Mouse (Mus musculus): ENCODE data around the gene Nmd3. TPM values are rescaled to one million over a fixed set of nuclear protein-coding genes. Genes with fewer than 3 reads are reported as not detected.

Nmd3 gene
- 118 and 120 TPM in 2 replicates for polyA plus RNA-seq (2015; fragmentation: Nextera tagmentation; extraction: Ambion mirVana)

DNA sequence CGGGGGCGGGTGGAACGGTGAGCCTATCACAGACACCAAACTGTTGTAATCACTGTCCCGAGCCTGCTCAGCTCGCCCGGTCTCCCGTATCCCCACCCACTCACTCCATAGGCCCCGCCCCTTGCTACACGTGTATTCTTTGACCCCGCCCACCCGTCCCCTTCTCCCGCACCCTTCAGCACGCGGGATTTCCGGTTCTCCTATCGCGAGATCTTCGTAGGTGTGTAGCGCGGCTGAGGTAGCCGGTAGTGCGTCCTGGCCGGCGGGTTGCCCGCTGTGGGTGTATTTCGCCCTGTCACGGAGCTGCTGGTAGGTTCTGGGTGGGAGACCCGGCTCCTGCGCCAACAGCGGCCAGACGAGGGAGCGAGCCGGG is at the start of gene Nmd3:
Gene Nmd3, plus strand, starts transcription at position 172 of the 373 bp plus-strand sequence.
- no peaks in the 10 kb centered on the region for H3K9me3 ChIP-seq (replicated peaks)
- ATAC-seq (ENCODE audit: insufficient number of reproducible peaks, low FRiP score, low TSS enrichment, low read depth), result peak; percentile 94
- WGBS, result under 1% methylated on average over 33 of the region's 33 CpGs
- H3K27ac ChIP-seq (replicated peaks), result peak within 1 kb of the TSS; percentile 88
- H3K9ac ChIP-seq, result peak within 1 kb of the TSS; percentile 91
- H3K4me2 ChIP-seq (replicated peaks), result peak within 1 kb of the TSS; percentile 82
- no peaks in the 10 kb centered on the region for H3K27me3 ChIP-seq
- peaks cover 13% of the 10 kb centered on the region; the same call in 1 of the 2 replicates for H3K4me1 ChIP-seq
- no peaks in the 10 kb centered on the region; the same call in 1 of the 2 replicates for H3K36me3 ChIP-seq
- peak within 1 kb of the TSS; percentile 96 for H3K4me3 ChIP-seq (replicated peaks)

DNA sequence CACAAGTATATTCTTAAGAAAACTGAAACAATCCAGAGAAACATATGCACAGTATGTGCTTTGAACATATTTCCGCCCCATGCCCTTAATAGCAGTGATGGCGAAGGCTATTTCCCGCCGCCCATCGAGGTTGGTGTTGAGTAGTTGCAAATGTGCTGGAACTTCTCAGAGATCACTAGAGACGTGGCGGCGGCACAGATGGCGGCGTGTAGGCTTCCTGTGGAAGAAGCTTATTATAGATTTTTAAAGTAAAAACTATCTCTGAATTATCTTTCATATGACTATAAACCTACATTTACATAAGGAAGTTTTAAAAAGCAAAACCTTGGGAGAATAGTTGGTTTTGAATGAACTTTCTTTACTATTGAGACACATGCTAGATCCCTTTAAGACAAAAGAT is 48.4 kb upstream of the Nmd3 start:
- Histone ChIP-seq H3K36me3 (no peaks in the 10 kb centered on the region), H3K4me3 (replicated peaks) (no peak overlapping the region), H3K4me2 (replicated peaks) (no peak overlapping the region), H3K27me3 (no peaks in the 10 kb centered on the region), H3K9me3 (replicated peaks) (no peaks in the 10 kb centered on the region; the same call in 1 of the 2 replicates), H3K4me1 (no peaks in the 10 kb centered on the region), H3K9ac (no peak overlapping the region), H3K27ac (replicated peaks) (no peak overlapping the region)
- no peak for ATAC-seq (ENCODE audit: insufficient number of reproducible peaks, low FRiP score, low TSS enrichment, low read depth)
- 97% methylated on average over 10 of the region's 10 CpGs for WGBS

DNA sequence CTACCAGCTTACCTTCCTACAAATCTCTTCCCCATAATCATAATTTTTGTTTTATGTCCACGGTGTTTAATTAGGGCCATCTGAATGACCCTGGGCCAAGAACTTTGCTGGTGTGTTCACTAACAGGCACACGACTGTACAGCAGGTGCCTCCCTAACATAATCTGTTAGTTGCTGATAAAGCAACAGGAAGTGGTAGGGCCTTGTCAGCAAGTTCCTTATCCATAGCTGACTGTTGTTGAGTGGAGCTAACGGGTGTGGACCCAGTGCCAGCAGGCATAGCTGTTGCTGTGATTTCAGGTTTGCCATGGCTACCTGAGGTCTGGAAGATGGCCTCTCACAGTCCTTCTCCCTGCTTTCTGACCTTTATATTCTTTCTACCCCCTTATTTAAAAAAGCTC is 47.6 kb upstream of the Nmd3 start:
- no peaks in the 10 kb centered on the region; the same call in 1 of the 2 replicates for H3K9me3 ChIP-seq (replicated peaks)
- no peaks in the 10 kb centered on the region for H3K27me3 ChIP-seq
- H3K36me3 ChIP-seq, result no peaks in the 10 kb centered on the region
- H3K9ac ChIP-seq, result no peak overlapping the region
- ATAC-seq (ENCODE audit: insufficient number of reproducible peaks, low FRiP score, low TSS enrichment, low read depth), result no peak
- H3K4me2 ChIP-seq (replicated peaks), result no peak overlapping the region
- no peaks in the 10 kb centered on the region for H3K4me1 ChIP-seq
- no peak overlapping the region for H3K27ac ChIP-seq (replicated peaks)
- H3K4me3 ChIP-seq (replicated peaks), result no peak overlapping the region
- 78% methylated on average over 3 of the region's 3 CpGs for WGBS

DNA sequence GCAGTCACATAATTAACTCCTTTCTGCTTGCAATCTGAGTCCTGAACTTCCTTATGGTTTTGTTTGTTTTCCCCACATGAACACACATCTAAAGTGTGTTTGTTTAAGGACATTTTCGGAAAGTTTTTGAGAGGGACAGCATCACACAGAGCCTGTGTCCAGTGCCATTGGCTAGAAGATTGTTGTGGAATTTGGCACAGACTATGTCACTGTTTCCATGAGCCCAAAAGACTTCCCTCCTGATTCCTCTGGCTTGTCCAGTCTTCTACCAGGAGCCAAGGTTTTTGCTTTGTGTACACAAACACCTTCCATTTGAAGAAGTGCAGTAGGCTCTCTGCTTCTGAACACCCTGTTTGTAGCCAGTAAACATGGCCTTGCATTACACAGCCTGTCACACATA is 32.0 kb upstream of the Nmd3 start:
- no peak for ATAC-seq (ENCODE audit: insufficient number of reproducible peaks, low FRiP score, low TSS enrichment, low read depth)
- WGBS, result 67% methylated on average over 1 of the region's 1 CpGs

DNA sequence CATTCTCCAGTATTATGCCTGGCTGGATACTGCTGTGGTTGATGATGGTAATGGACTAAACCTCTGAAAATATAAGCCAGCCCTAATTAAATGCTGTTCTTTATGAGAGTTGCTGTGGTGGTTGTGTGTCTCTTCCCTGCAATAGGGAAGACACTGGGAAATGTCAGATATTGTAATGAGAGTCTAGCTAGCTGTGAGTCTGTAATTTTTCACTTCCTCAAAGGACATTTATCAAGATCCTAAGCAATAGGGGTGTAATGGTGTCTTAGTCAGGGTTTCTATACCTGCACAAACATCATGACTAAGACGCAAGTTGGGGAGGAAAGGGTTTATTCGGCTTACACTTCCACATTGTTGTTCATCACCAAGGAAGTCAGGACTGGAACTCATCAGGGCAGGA is 30.8 kb upstream of the Nmd3 start:
- H3K4me1 ChIP-seq, result no peaks in the 10 kb centered on the region
- no peaks in the 10 kb centered on the region for H3K36me3 ChIP-seq
- WGBS, result 93% methylated on average over 2 of the region's 2 CpGs
- no peak overlapping the region for H3K4me2 ChIP-seq (replicated peaks)
- no peak overlapping the region for H3K4me3 ChIP-seq (replicated peaks)
- no peaks in the 10 kb centered on the region for H3K9me3 ChIP-seq (replicated peaks)
- H3K9ac ChIP-seq, result no peak overlapping the region
- H3K27ac ChIP-seq (replicated peaks), result no peak overlapping the region
- no peaks in the 10 kb centered on the region for H3K27me3 ChIP-seq
- ATAC-seq (ENCODE audit: insufficient number of reproducible peaks, low FRiP score, low TSS enrichment, low read depth), result no peak

More for the DNA sequence above, 32.0 kb upstream of the Nmd3 start:
- Histone ChIP-seq H3K27me3 (no peaks in the 10 kb centered on the region), H3K4me1 (no peaks in the 10 kb centered on the region), H3K9ac (no peak overlapping the region), H3K4me3 (replicated peaks) (no peak overlapping the region), H3K9me3 (replicated peaks) (no peaks in the 10 kb centered on the region), H3K36me3 (no peaks in the 10 kb centered on the region), H3K4me2 (replicated peaks) (no peak overlapping the region), H3K27ac (replicated peaks) (no peak overlapping the region)

DNA sequence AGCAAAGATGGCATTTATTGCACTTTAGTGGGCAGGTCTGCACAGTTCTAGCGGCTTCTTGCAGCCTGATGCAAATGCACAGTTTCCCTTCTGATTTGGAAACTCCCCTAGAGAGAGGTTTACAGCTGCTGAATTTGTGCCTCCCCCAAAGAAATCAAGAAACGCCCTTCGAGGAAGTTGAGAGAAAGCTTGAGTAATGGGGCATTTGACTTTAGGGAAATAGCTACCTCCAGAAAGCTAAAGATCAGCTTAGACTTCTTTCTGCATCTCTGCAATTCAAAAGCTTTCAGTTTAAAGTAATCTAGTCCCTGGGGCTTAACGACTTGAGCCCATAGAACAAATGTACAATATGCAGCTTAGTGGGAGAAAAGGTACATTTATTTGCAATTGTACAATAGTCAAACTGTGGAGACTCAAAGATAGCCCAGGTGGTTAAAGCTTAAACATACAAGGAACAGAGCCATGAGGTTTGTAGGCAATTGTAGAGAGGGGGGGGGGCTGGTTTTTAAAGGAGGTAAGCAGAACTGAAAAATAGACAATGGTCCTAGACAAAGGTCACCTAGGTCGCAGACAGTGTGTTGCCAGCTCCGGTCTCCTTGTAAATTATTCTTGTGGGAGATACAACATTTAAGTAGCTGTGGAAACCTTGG is 21.8 kb upstream of the Nmd3 start:
- Histone ChIP-seq H3K4me1 (no peaks in the 10 kb centered on the region), H3K27me3 (no peaks in the 10 kb centered on the region), H3K4me2 (replicated peaks) (no peak overlapping the region), H3K9me3 (replicated peaks) (no peaks in the 10 kb centered on the region), H3K36me3 (no peaks in the 10 kb centered on the region), H3K4me3 (replicated peaks) (no peak overlapping the region), H3K27ac (replicated peaks) (no peak overlapping the region), H3K9ac (no peak overlapping the region)
- ATAC-seq (ENCODE audit: insufficient number of reproducible peaks, low FRiP score, low TSS enrichment, low read depth), result no peak
- WGBS, result 58% methylated on average over 6 of the region's 6 CpGs

DNA sequence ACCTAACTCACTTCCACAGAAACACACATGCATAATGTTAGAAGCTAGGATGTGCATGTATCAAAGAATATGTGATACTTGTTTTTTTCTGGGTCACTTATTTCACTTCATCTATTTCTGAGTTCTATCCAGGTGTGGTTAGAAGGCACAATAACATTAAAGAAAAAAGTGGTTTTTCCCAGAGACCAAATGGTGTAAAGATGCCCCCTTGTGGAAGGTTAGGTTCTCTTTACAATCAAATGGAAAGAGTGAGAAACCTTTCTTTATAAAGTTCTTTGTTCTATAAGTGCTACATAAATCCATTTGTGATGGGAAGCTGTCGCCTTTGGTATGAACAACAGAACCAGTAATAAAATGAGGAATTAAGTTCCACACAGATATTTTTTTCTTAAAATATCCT is 19.9 kb upstream of the Nmd3 start:
- ATAC-seq (ENCODE audit: insufficient number of reproducible peaks, low FRiP score, low TSS enrichment, low read depth), result no peak
- no peaks in the 10 kb centered on the region for H3K4me1 ChIP-seq
- no peak overlapping the region for H3K4me3 ChIP-seq (replicated peaks)
- H3K9me3 ChIP-seq (replicated peaks), result no peaks in the 10 kb centered on the region
- no peak overlapping the region for H3K9ac ChIP-seq
- H3K27ac ChIP-seq (replicated peaks), result no peak overlapping the region
- no peaks in the 10 kb centered on the region for H3K27me3 ChIP-seq
- 30% methylated on average over 1 of the region's 1 CpGs for WGBS
- no peaks in the 10 kb centered on the region for H3K36me3 ChIP-seq
- H3K4me2 ChIP-seq (replicated peaks), result no peak overlapping the region

DNA sequence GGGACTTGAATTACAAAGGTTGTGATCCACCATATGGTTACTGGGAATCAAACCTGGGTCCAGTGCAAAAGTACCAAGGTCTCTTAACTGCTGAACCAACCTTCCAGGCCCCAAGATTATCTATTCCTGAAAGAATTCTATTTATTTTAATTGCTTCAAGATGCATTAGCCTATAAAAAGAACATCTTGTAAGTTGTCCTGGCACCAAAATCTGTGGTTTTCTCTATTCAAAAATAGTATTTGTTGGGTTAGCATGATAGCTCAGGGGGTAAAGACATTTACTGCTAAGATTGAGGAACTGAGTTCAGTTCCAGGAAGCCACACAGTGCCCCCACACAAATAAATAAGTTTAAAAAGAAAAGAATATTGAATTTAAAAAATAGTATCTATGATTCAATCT is 19.4 kb upstream of the Nmd3 start:
- Histone ChIP-seq H3K27ac (replicated peaks) (no peak overlapping the region), H3K9ac (no peak overlapping the region), H3K36me3 (no peaks in the 10 kb centered on the region), H3K4me2 (replicated peaks) (no peak overlapping the region), H3K4me3 (replicated peaks) (no peak overlapping the region), H3K27me3 (no peaks in the 10 kb centered on the region), H3K4me1 (no peaks in the 10 kb centered on the region), H3K9me3 (replicated peaks) (no peaks in the 10 kb centered on the region)
- no peak for ATAC-seq (ENCODE audit: insufficient number of reproducible peaks, low FRiP score, low TSS enrichment, low read depth)

DNA sequence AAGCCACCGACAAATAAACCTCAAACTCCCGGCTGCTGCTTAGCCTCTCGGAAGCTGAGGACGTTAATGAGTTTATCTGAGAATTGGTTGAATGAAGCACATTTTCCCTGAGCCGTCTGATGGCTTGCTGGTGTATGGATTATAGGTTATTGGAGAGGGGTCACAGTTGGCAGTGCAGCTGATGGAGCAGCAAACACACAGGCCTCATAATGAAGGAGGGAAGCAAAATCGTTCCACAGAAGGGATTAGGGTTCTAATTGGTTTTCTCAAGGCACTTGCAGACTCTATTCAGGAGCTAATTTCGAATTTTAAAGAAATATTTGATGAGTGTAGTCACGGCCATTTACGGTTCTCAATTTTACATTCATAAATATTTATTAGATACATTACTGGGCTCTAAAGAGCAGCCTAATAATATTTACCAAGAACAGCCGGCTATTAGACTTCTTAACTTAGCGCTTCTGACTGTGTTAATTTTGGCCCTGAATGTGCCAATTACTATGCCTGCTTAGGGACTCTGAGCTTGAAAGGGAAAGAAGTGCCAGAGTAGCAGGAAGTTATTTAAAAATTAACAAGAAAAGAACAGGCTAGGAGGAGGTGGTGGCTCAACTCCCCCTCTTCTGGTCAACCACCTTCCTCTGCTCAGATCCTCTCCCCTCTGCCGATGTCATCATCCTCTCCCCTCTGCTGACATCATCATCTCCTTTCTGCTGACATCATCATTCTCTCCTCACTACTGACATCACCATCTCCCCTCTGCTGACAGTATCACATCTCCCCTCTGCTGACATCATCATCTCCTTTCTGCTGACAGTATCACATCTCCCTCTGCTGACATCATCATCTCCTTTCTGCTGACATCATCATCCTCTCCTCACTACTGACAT is 12.5 kb upstream of the Nmd3 start:
- Histone ChIP-seq H3K4me3 (replicated peaks) (no peak overlapping the region), H3K9ac (no peak overlapping the region), H3K4me2 (replicated peaks) (no peak overlapping the region), H3K27me3 (no peaks in the 10 kb centered on the region), H3K27ac (replicated peaks) (no peak overlapping the region), H3K9me3 (replicated peaks) (no peaks in the 10 kb centered on the region), H3K36me3 (no peaks in the 10 kb centered on the region), H3K4me1 (no peaks in the 10 kb centered on the region)
- 57% methylated on average over 12 of the region's 12 CpGs for WGBS
- no peak for ATAC-seq (ENCODE audit: insufficient number of reproducible peaks, low FRiP score, low TSS enrichment, low read depth)

DNA sequence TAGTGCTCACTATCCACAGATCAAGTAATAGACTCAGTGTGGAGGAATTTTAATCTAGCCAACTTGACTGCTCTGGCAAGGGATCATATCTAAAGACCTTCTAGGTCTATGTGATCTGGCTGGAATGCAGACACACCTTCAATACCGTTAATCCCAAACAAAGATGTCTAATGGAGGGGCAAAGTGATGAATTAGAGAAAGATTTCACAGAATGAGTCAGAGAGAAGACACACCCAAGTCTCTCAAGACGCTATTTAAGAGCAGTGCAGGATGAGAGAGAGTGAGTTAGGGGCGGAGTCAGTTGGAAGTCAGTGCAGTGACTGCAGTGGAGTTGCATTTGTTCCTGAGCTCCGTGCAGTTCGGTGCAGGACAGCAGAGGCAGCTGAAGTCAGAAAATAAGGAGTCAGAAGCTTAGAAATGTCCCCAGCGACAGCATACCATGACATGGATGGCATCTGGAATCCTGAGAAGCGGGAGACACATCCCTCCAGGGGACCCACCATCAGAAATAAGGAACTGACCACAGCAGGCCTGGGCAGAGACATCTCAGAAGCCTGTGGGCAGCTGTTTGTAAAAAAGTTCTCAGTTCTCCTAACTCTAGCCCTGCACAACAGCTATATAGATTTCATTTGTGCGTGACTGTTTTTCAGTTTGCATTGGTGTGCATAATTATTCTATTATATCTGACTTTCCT is 9.7 kb upstream of the Nmd3 start:
- Histone ChIP-seq H3K9me3 (replicated peaks) (no peaks in the 10 kb centered on the region), H3K9ac (no peak overlapping the region), H3K27me3 (no peaks in the 10 kb centered on the region), H3K4me1 (no peaks in the 10 kb centered on the region), H3K36me3 (no peaks in the 10 kb centered on the region), H3K4me2 (replicated peaks) (no peak overlapping the region), H3K27ac (replicated peaks) (no peak overlapping the region), H3K4me3 (replicated peaks) (no peak overlapping the region)
- ATAC-seq (ENCODE audit: insufficient number of reproducible peaks, low FRiP score, low TSS enrichment, low read depth), result no peak; the same call in 1 of the 2 replicates
- 44% methylated on average over 8 of the region's 8 CpGs for WGBS

DNA sequence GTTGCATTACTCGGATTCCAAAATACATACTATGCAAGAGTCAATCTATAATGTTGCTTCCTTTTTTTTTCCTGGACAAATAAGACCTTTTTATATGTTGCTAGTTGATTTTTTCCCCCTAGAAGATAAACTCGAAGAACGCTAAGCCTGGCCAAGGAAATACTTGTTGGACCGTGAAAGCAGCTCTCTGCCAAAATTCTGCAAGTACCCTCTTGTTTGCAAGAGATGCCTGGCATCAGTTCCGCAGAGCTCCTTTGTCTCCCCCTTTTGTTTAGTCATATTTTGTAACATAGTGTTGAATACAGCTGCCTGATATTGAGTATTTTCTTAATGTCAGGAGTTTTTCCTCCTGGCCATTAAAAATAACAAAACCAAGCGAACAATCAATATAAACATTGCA is 4.3 kb upstream of the Nmd3 start:
- no peak overlapping the region for H3K9ac ChIP-seq
- H3K27me3 ChIP-seq, result no peaks in the 10 kb centered on the region
- no peak overlapping the region for H3K27ac ChIP-seq (replicated peaks)
- no peaks in the 10 kb centered on the region for H3K36me3 ChIP-seq
- no peak overlapping the region for H3K4me2 ChIP-seq (replicated peaks)
- no peaks in the 10 kb centered on the region for H3K9me3 ChIP-seq (replicated peaks)
- no peak overlapping the region for H3K4me3 ChIP-seq (replicated peaks)
- 60% methylated on average over 6 of the region's 6 CpGs for WGBS
- no peak for ATAC-seq (ENCODE audit: insufficient number of reproducible peaks, low FRiP score, low TSS enrichment, low read depth)
- H3K4me1 ChIP-seq, result no peaks in the 10 kb centered on the region

Data from embryonic facial prominence, embryonic 15.5 days (tissue).